Mouse (Mus musculus) brain, embryonic 14.5 days (tissue): Measurements from ENCODE around the gene Actn2. TPM values are rescaled to one million over a fixed set of nuclear protein-coding genes. Genes with fewer than 3 reads are reported as not detected.
A peak's percentile ranks its signal among the peaks of the same experiment; 100 is the strongest.

Experiments used
- DNase-seq: peaks from one replicate; pipeline ENCODE4 v3.0.0-alpha.2; 2011; ENCODE audit warnings: low read depth
- CTCF ChIP-seq: fragments of 200-500 bp; IDR thresholded peaks from 2 replicates; pipeline ENCODE4 v1.5.1; 2012; ENCODE audit warnings: inconsistent platforms, mild to moderate bottlenecking, moderate library complexity, borderline replicate concordance; ENCODE audit not compliant: insufficient read depth, insufficient read length; ENCODE audit errors: extremely low read depth
- POLR2A ChIP-seq: fragments of 200-500 bp; IDR thresholded peaks from 2 replicates; pipeline ENCODE4 v1.6.1; 2012; ENCODE audit warnings: mild to moderate bottlenecking, inconsistent platforms, borderline replicate concordance; ENCODE audit not compliant: poor library complexity, insufficient read depth, insufficient read length, severe bottlenecking; ENCODE audit errors: extremely low read depth
- polyA plus RNA-seq: library from polyadenylated mRNA; depleted of rRNA; stranded (reverse); fragments of >200 nt; gene quantifications from 2 replicates; pipeline ENCODE4 v1.2.3, GENCODE M21; 2012

Gene Actn2
- polyA plus RNA-seq, 1 experiment = 3.4 TPM

DNA sequence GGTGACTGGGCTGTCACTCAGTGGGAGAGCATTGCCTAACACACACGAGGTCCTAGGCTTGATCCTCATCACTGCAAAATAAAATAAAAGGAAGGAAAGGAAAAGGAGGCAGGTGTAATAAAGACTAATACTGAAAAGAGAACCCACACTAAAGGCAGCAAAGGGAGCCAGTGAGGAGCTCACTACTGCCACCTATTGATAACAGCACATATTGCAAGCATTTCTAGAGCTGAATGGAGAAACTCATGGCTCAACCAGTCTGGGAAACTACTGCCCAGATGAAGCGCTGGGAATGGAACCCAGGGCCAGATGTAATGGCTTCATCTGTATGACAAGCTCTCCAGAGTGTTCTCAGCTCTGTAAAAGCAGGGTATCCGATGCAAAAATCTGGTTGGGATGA lies 67.6 kb downstream of the Actn2 start:
- TF ChIP-seq CTCF (peak; percentile 60; the same call in 1 of the 2 replicates), POLR2A (no peak)
- peak; percentile 29 for DNase-seq

DNA sequence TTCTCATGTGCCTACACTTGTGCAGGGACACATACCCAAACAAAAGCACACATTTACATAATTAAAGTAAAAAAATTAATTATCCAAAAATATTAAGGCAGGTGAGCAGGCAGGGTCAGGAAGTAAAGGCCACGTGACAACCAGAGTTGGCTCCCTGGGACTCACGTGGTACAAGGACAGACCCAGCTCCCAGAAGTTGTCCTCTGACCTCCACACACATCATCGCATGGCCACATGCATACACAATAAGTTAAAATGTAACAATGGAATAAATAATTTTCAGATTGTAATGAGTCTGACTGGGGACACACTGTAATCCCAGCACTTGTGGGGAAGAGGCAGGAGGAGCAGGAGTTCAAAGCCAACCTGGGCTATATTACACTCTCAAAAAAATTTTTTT lies 72.6 kb downstream of the Actn2 start:
- TF ChIP-seq POLR2A (no peak), CTCF (no peak)

DNA sequence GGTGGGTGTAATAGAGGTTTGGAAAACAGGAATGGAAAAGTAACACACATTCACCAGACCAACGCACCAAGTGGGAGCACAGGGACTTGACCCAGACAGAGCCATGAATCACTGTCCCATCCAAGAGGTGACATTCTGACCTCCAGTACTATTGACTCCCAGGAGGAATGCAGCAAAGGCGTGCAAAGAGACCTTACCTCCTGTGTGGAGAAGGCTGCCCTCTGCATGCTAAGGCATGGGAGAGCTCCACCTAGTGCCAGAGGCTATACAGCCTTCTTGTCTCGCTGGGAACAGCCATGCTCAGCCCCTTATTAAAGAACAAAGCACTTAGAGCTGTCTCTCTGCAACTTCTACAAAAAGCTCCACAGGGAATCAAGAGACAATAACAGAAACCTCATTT lies 73.5 kb downstream of the Actn2 start:
- DNase-seq = no peak
- no peak for TF ChIP-seq CTCF
- TF ChIP-seq POLR2A = no peak

More for the DNA sequence above, 72.6 kb downstream of the Actn2 start:
- no peak for DNase-seq

DNA sequence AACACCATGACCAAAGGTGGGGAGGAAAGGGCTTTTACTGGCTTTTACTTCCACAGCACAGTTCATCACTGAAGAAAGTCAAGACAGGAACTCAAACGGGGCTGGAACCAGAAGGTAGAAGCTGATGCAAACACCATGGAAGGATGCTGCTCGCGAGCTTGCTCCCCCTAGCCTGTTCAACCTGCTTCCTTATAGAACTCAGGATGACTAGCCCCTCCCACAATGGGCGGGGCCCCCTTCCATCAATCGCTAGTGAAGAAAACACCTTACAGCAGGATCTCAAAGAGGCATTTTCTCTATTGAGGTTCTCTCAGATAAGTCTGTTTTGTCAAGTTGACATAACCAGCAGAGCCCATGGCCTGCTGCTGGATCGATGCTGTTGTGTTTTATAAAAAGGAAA lies 76.6 kb downstream of the Actn2 start:
- no peak for DNase-seq
- TF ChIP-seq POLR2A (no peak), CTCF (no peak)

DNA sequence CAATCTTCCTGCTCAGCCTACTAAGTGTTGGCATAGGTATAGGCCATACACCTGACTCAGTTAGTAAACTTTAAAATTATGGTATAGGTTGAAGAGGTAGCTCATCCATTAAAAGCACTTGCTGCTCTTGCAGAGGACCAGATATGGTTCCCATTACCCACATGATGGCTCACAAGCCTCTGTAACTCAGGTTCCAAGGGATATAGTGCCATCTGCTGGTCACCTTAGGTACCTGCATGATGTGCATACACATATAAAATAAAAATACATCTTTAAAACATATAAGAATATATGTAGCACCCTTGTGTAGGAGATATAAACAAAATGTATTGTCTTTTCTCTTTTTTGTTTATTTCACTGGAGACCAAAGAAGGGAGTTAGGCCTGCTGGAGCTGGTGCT lies 79.1 kb downstream of the Actn2 start:
- no peak for DNase-seq
- TF ChIP-seq CTCF = no peak; the same call in 1 of the 2 replicates
- no peak for TF ChIP-seq POLR2A

GRCm38 (mm10) chr13:12257391-12258380 lies 82.9 kb downstream of the Actn2 start, which contains the start of gene Mtr:
Gene Mtr, minus strand, starts transcription at chr13:12258113.
- TF ChIP-seq POLR2A = peak; percentile 79; the same call in 1 of the 2 replicates
- TF ChIP-seq CTCF = no peak

DNA sequence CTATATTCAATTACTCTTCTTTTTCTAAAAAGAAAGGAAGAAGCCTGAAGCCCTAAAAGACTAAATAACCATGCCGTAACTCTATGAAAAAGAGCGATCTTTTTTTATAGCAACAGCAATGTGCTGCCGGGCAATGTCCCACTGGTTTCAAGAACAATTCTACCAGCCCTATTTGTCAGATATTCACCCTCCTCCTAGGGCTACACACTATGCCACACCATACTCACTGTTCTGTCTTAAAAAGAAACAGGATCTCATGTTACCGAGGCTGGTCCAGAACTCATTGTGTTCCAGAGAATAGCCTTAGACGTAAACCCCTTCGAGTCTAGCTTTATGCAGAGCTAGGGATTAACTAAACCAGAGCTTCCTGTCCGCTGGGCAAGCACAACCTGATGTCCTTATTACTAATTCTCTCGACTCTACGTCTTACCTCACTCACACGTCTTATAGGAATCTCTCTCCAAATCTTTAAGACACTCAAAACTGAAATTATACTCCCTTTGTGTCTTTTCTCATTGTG lies 83.6 kb downstream of the Actn2 start:
- TF ChIP-seq CTCF (no peak), POLR2A (no peak)

More at GRCm38 (mm10) chr13:12257391-12258380, 82.9 kb downstream of the Actn2 start, which contains the start of gene Mtr:
- DNase-seq = peak; percentile 99

GRCm38 (mm10) chr13:12255911-12256705 lies 84.5 kb downstream of the Actn2 start:
- no peak for TF ChIP-seq CTCF
- no peak for DNase-seq

More for the DNA sequence above, 83.6 kb downstream of the Actn2 start:
- peak; percentile 42 for DNase-seq

DNA sequence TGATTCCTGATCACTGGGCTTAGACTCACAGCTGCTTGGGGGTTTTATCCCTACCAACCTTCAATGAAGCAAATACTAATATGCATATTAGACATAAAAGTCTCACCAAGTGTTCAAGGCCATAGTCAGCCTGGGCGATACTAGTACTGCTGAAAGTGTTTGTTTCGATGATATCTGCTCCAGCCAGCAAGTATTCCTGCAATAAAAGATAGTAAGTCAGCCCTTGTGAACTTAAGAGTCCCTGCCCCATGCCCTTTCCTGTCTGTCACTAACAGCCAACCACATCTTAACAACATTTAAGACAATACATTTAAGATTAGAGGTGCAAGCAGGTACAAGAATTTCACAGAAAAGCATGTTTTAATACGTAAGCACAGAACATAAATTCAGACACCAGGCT lies 90.1 kb downstream of the Actn2 start:
- no peak for TF ChIP-seq CTCF
- TF ChIP-seq POLR2A = no peak

DNA sequence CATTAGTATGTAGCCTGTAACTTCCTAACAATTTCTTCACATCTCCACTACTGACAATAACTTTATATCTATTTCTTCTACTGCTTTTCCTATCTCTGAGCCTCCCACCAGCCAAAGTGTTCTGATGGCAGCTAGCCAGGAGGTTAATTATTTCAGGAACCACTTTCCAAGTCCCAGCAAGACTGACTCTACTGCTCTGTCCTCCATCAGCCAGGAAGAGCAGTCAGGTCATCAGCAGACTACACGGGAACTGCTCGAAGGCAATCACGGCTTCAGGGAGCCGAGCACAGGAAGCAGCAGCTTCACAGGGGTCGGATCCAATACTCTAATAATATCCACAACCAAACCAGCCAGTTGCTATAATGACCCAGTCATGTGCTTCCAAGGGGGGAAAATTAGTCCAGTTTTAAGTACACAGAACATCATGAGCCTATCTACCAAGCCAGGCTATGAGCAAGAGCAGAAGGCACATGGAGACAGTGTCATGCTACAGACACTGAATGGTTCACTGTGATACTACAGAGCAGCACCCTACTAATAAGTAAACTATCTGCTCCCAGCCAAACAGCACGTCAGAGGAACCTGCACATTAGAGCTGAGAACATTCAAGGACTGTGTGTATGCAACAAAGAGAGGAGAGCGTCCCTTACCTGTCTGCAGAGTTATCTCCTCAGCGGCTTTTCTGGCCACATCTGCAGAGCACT lies 91.2 kb downstream of the Actn2 start:
- no peak for TF ChIP-seq CTCF
- no peak for TF ChIP-seq POLR2A
- DNase-seq = no peak

More for the DNA sequence above, 90.1 kb downstream of the Actn2 start:
- no peak for DNase-seq
